Mouse (Mus musculus): ENCODE data around the gene Mgat2. TPM values are rescaled to one million over a fixed set of nuclear protein-coding genes. Genes with fewer than 3 reads are reported as not detected.

Gene Mgat2
- polyA plus RNA-seq, 1 experiment from 2014 or later, result 28.3 TPM

Small RNA genes within 50 kb of the gene (microRNA-seq; reads per million reads assigned to microRNA genes)
- gene Gm47287, result not detected
- gene Gm47295, result 0.90 reads per million

Other genes starting within 250 kb of the Mgat2 start
- gene Rps29, start 25.0 kb upstream of the Mgat2 start, polyA plus RNA-seq (2016; fragmentation: Nextera tagmentation; extraction: Ambion mirVana), result 1,386 and 1,412 TPM in 2 replicates
- 37.1 and 41.2 TPM in 2 replicates for gene Lrr1, start 15.3 kb upstream of the Mgat2 start, polyA plus RNA-seq (2016; fragmentation: Nextera tagmentation; extraction: Ambion mirVana)
- gene Rpl36al, start 74 bp upstream of the Mgat2 start, polyA plus RNA-seq (2016; fragmentation: Nextera tagmentation; extraction: Ambion mirVana), result 567 and 576 TPM in 2 replicates
- gene Gm49383, start 12.9 kb downstream of the Mgat2 start, polyA plus RNA-seq (2016; fragmentation: Nextera tagmentation; extraction: Ambion mirVana), result 62.2 and 67.8 TPM in 2 replicates
- 16.3 and 19.0 TPM in 2 replicates for gene Dnaaf2, start 14.3 kb downstream of the Mgat2 start, polyA plus RNA-seq (2016; fragmentation: Nextera tagmentation; extraction: Ambion mirVana)
- gene Gm49384, start 20.1 kb downstream of the Mgat2 start, polyA plus RNA-seq (2016; fragmentation: Nextera tagmentation; extraction: Ambion mirVana), result 51.8 and 59.4 TPM in 2 replicates
- gene Pole2, start 44.0 kb downstream of the Mgat2 start, polyA plus RNA-seq (2016; fragmentation: Nextera tagmentation; extraction: Ambion mirVana), result 37.5 and 38.2 TPM in 2 replicates
- 2.6 and 3.3 TPM in 2 replicates for gene Klhdc1, start 57.0 kb downstream of the Mgat2 start, polyA plus RNA-seq (2016; fragmentation: Nextera tagmentation; extraction: Ambion mirVana)
- 198 and 202 TPM in 2 replicates for gene Klhdc2, start 112.5 kb downstream of the Mgat2 start, polyA plus RNA-seq (2016; fragmentation: Nextera tagmentation; extraction: Ambion mirVana)
- 95.2 and 97.8 TPM in 2 replicates for gene Nemf, start 173.0 kb downstream of the Mgat2 start, polyA plus RNA-seq (2016; fragmentation: Nextera tagmentation; extraction: Ambion mirVana)
- gene Arf6, start 188.0 kb downstream of the Mgat2 start, polyA plus RNA-seq (2016; fragmentation: Nextera tagmentation; extraction: Ambion mirVana), result 32.6 and 33.5 TPM in 2 replicates
- 0.84 and 1.2 TPM in 2 replicates for gene Gm9887, start 188.3 kb downstream of the Mgat2 start, polyA plus RNA-seq (2016; fragmentation: Nextera tagmentation; extraction: Ambion mirVana)